Mouse (Mus musculus): ENCODE results near the gene Sec14l2.

Gene Sec14l2

DNA sequence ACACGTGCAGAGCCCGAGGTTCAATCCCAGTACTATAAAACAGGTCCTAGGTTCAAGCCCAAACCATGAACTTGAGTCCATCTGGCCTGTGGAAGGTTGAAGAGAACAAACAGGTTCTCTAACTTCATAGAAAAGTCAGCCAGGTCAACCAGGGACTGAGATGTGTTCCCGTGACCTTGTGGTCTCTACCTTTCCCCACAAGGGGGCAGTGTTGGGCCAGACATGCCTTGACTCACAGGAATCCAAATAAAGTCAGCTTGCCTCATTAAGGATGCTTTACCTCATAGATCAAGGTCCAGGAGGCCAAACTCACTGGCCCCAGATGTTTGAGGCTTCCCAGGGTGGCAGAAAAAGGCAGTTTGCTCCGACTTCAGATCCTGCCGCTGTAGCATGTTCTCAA is 69.6 kb downstream of the Sec14l2 start:
- WGBS = 54% methylated on average over 5 of the region's 5 CpGs

DNA sequence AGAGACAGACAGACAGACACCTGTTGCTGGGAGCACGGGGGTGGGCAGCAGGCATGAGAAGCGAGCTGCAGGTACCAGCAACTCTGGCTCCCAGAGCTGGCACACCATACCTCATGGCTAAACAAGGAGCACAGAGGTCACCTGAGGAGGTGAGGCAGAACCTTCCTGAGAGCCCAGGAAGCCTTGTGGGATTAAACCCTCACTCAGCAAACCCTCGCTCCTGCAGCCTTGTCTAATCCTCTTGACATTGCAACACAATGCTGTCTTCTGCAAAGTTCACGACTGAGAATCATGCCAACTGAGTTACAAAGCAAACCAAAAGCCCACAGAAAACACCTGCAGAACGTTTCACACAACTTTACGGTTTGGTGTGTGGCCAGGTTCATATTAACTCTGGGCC is 74.8 kb downstream of the Sec14l2 start:
- WGBS = 88% methylated on average over 6 of the region's 6 CpGs

DNA sequence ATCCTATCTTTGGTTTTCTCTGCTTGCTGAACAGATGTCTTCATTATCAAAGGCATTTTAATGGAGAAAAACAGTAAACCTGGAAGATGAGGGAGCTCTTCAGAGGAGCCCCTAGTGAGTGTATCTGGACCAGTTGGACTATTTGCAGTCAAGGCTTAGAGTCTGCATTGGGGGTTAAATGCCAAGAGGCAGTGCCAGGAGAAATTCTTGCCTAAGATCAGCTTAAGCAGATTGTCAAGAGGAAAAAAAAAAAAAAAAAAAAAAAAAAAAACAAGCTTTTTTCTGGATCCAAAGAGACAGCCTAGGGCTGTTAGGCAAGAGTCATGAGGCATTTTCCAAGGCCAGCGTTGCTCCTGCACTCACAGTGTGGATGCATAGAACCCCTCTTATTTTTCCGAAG is 75.4 kb downstream of the Sec14l2 start:
- 80% methylated on average over 2 of the region's 2 CpGs for WGBS

Measured in cerebral cortex, adult 2 months (tissue).